Mouse (Mus musculus) kidney, adult 2 months (tissue): ENCODE data around the gene Psmc3.

Experiments used
- CTCF ChIP-seq: fragments of 200-500 bp; conservative IDR thresholded peaks from 2 replicates; pipeline ENCODE4 v1.5.1; 2011; ENCODE audit warnings: low read depth, mild to moderate bottlenecking, control low read depth, low read length, moderate library complexity, mixed read lengths; ENCODE audit not compliant: insufficient read depth, insufficient read length
- POLR2A ChIP-seq: fragments of 200-500 bp; IDR thresholded peaks from one replicate; pipeline ENCODE4 v1.6.1; 2011; ENCODE audit warnings: low read depth, low read length, control low read depth

DNA sequence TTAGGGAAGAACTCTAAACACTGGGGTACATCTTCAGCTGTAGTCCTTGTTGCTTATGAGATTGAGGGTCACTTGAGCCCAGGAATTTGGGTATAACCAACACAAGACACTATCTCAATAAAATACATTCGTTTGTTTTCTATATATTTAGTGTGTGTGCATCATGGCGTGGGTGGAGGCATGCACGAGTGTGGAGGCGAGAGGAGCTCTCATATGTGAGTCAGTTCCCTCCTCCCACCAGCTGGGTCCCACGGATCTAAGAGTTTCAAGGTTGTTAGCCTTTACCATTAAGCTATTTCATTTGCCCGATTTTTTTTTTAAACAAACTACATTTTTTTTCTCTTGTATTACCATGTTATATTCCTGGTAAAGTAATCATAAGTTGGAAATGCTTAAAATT lies 37.0 kb downstream of the Psmc3 start:
- TF ChIP-seq CTCF (no peak), POLR2A (no peak)
